Mouse (Mus musculus): ENCODE measurements around the gene Spry1.
A peak's percentile ranks its signal among the peaks of the same experiment; 100 is the strongest.

The Spry1 gene

DNA sequence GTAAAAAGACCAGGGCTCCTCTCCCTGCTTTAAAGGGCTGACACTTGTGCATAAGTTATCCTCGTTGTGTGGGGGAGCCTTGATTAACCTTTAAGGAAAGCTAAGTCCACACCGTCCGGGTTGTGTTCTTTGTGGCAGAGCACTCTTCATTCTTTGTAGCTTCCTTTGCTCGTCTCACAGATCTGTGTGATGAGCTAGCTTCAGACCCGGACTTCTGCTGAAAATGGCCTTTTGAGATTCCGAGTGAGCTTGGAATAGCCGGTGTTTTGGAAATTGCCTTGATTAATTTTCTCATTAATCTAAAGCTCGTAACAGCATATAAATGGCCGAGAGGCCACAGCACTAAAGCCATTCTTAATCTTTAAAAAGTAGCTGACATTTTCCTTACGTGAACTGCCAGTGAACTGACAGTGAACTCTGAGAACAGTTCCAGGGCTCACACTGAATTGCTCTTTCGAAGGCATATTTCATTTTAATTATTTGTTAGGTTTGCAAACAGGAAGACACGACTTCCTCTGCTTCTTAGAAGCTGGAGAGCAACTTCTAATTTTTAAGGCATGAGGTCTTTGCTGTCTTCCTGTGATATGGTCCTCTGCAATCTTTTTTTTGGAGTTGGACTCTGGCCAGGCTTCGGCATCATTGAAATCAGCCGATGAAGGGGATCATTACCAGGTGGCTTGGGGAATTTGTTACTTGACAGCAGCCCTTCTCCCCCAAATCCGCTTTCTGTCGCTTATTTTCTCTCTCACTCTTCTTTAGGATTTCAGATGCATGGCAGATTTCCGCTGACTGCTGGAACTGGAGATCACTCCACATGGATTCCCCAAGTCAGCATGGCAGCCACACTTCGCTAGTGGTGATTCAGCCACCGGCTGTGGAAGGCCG, 2.3 kb downstream of the Spry1 start:
- no peak for DNase-seq

DNA sequence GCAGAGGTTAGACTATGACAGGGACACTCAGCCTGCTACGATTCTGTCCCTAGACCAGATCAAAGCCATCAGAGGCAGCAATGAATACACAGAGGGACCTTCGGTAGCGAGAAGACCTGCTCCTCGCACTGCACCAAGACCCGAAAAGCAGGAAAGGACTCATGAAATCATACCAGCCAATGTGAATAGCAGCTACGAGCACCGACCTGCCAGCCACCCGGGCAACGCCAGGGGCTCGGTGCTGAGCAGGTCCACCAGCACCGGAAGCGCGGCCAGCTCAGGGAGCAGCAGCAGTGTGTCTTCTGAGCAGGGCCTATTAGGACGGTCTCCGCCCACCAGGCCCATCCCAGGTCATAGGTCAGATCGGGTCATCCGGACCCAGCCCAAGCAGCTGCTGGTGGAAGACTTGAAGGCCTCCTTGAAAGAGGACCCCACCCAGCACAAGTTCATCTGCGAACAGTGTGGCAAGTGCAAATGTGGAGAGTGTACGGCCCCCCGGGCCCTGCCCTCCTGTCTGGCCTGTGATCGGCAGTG, 3.0 kb downstream of the Spry1 start:
- no peak for DNase-seq

DNA sequence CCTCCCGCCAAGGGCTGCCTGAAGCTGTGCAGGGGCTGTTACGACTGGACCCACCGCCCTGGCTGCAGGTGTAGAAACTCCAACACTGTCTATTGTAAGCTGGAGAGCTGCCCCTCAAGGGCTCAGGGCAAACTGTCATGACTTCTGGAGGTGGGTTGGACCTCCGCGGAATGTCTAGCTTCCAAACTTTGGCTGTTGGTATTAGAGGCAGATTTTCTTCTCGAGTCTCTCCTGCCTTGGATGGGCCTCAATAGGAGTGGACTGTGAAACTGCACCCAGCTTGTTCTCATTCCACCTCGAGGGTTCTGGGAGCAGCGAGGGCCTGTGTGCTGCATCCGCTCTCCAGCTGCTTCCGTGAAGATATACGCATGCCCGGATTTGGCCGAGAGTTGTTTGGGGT, 3.7 kb downstream of the Spry1 start:
- no peak for DNase-seq

DNA sequence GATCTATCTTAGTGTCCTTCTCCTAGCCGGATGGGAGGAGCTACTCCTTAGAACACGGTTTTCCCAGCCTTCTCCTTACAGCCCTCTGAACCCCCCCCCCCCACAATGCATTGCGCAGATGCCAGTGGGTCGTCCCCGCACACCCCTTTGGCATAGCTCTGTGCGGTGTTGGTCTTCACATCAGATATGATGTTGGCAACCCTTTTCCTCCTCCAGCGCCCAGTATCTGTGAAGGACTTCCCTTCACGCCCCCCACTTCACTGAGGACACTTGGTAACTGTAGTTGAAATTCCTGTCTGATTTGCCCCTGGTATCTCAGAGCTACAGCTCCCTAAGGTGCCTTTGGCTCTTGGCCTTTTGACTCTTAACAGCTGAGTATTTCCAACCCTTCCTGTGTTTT, 4.2 kb downstream of the Spry1 start:
- DNase-seq, result no peak

DNA sequence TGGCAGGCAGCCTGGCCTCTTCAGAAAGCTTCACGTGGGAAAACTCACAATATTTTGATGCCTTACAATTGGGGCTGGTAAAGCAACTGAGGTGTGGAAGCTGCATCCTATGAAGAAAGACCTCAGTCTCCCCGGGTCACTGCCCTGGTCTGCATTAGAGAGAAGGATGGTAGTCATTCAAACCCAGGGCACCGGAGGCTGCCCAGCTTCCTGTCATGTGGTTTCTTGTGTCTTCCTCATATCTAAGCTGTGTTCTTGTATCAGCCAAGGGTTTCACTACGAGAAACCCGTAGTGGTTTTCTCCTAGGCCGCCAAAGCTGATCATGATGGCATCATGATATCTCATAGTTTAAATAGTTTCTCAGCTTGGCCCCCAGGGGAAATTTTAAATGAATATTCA, 5.3 kb downstream of the Spry1 start:
- DNase-seq, result no peak

DNA sequence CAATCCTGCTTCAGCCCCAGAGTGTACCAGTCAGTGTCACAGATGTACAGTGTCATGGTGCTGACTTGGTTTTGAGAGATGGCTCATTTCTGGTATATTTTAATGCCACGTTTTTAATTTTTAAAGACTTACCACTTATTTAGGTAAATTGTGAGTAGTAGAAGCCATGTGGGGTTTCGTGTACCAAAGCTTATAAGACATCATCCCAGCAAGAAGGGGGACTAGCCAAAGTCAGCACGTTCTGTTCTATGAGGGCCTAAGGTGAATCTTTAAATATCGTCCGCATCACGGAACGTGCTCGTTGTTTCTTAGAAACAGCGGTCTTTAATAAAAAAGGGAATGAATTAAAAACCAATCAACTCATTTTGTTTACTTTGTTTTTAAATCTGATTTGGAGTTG, 6.5 kb downstream of the Spry1 start:
- DNase-seq, result no peak

DNA sequence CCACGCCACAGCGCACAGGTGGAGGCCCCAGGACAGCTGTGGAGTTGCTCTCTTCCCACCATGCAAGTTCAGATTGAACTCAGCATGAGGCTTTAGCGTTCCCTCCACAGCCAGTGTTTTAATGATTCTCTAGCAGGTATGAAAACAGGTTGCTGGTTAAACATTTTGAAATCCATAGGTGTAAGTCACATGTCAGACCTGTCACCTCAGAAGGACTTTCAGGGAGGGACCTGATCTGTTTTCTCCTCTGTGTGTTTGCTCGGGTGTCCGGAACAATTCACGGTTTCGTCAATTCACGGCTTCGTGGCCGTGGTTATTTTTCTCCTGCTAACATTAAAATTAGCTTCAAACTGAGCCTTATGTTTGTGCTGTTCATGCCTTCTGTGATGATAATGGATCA, 7.5 kb downstream of the Spry1 start:
- no peak for DNase-seq

DNA sequence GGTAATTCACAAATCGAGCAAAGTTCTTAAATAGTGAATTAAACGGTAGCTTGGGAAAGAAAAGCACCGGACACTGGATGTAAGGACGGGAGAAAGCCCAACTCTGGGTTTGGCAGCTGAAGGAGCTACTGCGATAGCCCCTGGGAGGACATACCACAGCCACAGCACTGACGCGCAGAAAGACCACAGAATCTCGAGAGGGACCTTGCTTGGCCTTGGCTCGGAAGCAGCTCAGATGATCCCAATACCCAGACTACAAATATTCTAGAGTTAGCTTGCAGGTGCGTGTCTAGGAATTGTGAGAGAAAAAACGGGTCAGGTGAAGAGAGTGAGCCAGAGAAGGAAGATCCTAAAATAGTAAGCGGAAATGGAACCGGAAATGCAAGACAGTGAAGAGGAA, 8.5 kb downstream of the Spry1 start:
- DNase-seq, result no peak

DNA sequence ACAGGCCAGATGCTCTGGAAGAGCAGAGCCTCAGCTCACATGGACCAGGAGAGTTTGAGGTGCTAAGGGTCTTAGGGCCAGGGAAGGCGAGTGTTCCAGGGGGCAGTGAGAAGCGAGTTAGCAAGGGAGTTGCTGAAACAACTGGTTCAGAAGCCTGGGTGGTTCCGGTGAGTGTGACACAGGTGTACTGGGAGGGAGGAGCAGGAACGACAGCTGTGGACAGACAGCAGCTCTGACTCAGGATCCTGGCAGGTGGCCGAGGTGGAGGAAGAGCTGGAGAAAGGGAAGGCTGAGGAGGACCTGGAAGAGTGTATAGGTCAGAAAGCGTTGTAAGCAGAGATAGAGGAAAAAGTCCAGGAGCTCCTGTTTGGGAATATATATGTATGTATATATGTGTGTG, 9.5 kb downstream of the Spry1 start:
- no peak for DNase-seq

DNA sequence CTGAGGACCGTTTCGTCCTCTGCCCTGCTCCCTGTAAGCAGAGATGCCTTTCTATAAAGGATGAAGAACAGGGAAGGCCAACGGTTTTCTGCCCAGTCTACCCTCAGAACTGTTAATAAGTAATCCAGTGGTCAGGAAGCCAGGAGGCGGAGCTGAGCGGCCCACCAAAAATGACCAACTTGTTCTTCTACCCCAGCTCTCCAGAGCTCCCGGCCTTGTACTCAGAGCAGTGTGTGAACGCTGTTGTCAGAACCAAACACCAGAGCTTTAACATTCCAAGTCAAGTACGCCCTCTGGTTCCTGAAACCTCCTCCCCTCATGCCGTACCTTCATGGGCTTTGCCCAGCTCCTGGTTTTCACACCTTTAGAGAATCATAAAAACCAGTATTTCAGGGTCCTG, 12.8 kb downstream of the Spry1 start:
- no peak for DNase-seq

DNA sequence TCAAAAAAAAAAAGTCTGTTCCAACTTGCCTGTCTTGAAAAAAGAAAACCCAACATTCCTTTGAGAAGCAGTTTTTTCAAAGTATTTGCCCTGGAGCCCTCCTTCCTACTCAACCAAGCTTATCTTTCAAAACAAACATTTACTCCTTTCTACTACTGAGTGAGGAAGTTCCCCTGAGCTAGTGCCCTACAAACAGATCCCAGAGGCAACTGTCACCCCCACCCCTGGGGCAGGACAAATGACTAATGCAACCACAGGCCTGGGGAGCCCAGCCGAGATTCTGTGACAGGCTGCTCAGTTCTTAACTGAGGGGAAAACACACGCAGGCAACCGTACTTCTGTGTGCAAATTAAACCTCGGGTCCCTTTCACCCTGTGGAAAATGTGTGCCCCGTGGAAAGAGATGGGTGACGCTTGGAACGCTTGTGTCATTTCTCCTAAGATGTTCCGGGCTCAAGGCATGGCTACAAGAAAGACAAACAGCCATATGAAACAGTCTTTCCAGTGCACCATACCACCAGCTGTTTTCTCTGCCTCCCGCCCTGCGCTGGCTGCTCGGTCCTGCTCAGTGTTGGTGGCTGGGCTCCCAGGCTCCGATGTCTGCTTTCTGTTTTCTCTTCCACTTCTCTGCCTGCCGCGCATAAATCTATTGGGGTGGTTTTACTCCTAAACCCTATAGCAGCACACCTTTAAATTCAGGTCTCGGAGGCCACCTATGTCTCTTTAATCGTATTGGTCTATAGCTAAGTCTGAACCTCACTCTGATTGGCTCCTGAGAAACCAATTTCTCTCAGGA, 14.4 kb downstream of the Spry1 start:
- DNase-seq, result no peak

DNA sequence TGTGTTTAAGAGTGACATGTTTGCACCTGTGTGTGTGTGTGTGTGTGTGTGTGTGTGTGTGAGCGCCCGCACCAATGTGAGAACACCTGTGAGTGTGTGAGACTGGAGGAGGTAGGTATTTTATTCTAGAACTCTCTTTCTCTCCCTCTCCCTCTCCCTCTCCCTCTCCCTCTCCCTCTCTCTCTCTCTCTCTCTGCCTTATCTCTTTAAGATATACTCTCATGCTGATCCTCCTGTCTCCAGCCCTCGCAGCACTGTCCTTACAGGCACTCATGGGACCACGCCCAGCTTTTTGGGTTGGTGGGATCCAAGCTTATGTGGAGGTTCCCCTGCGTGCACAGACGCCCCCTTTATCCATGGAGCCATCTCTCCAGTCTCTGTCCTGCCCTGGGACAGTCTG, 15.0 kb downstream of the Spry1 start:
- no peak for DNase-seq

DNA sequence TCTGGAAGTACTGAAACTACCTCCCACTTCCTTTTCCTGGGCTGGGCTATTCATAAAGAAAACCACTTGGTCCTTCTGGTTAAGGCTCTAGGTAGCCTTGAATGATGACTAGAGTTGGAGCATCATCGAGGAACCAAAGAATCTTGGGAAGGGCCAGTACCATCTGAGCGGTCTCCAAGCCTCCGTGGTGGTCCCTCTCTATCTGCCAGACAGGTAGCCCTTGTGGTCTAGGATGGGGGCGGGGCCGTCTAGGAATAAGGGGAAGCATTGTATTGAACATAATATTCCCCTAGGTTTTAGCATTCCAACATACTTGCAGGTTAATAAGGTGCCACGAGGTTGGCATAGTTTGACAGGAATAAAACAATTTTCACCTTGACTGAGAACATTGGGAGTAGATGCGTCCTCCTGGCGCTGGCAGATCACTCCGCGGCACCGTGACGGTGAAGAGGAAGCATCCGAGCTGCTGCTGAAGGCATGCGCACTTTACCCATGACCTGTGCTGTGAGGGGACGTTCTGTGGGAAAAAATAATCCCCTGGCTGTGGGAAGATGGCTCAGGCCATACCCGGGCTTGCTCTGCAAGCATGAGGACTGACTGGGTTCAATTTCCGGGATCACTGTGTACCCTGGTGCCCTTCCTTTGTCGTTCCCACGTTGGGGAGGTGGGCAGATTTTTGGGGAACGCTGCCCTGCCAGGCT, 16.3 kb downstream of the Spry1 start:
- DNase-seq, result peak; percentile 35

DNA sequence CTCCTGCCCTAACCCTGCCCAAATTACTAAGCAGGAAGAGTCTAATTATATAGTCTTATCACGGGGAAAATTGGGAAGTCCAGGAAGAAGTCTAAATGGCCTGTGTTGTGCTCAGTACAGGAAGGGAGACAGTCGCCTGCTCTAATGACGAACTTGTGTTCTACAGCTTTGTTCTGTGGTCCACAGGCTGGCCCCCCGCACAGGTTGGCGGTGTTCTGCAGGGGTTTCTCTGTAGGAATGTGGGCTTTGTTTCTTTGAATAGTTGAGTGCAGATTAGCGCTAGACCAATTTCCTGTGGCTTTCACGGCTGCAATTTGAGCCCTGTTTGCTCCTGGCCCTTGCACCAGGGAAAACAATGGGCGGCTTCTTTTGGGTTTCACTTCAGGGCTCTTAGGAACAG, 17.3 kb downstream of the Spry1 start:
- no peak for DNase-seq

DNA sequence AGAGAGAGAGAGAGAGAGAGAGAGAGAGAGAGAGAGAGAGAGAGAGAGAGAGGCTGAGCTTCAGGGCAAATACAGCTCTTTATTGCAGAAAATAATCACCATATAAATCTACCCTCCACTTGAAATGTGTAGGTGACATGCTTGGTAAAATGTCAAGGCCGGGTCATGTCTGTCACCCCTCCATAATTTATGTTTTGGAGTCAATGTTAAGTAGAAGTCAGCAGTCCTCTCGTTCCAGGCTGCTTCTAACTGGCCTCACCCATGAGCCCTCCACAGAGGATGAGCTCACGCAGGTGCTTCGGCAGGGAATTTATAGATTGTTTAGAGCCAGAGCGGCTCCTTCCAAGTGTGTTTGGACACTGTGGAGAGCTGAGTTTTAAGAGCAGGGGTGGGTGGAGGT, 18.4 kb downstream of the Spry1 start:
- no peak for DNase-seq

DNA sequence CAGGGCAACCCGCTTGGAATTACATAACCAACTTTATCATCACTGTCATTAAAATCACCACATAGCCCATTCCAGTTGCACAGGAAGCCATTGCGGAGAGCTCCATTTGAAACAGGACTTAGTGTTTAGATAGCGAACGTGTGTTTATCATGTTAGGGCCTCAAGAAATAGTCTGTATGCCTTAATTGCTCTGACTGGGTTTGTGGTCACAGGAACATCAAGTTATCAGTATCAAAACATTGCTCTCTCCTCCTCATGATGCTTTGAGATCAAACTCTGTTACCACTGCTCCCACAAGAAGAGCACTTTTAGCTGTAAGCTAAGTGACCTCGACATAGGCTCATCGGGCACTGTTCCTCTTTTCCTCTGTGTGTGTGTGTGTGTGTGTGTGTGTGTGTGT, 19.9 kb downstream of the Spry1 start:
- DNase-seq, result no peak

DNA sequence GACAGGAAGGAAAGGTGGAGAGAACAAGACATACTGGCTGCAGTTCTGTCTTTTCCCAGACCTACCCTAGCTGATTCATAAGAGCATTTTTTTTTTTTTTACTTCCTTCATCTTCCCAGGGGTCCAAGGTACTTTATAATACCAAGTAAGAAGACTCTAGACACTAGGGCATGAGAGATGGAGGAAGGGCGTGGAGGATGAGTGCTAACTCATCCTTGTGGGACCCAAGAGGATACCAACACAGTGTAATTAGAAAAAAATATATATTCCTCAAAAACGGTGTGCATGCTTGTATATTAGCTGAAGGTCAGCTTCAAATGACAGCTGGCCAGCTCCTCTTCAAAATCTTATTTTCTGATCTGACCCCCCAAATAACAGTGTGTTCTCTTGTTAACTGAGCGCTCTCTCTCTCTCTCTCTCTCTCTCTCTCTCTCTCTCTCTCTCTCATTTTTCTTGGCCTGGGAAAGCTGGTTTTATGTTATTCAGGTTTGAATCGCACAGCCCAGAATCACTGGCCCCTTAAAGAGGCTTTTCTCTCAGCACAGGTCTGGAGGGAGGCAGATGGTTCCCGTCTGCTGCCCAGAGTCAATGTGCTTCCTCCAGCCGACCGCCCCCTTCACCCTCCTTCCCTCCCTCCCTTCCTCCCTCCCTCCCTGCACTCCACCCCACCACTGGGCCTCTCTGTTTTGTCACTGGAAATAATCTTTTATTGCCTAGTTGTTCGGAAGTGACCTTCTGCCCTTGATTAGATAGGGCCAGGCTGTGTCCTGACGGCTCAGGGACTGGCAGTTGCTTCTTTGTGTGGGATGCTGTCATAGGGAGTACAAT, 26.8 kb downstream of the Spry1 start:
- no peak for DNase-seq

DNA sequence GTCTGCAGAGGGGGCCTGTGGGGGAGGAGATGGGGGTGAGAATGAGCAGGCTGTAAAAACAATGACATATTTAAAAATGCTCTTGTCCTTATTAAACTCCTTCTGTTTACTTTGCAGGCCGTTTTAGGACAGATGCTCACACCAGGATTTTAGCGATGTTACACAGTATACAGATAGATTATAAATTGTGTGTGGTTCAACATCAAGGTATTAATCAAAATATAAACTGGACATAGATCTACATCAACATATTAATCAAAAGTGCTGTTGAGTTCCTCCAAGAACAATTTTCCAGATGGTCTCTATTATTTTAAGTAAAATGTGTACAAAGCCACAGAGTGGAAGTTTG, 27.3 kb downstream of the Spry1 start:
- no peak for DNase-seq

DNA sequence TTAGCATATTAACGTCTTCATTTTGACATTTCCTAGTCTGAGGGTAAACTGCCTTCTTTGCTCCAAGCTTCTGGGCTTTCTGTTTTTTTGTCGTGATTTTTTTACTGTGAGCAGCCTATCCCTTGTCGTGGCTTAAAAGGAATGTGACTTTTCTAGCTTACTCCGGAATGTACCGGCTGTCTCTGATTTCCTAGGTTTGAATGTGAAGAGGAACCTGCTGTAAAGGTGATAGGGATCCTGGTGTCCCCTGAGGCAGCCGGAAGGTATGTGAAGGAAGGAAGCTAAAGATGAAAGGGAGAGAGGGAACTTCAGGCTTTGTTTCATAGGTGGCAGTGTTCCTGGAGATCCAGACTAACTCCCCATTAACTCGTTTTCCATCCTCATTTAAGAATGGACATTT, 28.0 kb downstream of the Spry1 start:
- no peak for DNase-seq

DNA sequence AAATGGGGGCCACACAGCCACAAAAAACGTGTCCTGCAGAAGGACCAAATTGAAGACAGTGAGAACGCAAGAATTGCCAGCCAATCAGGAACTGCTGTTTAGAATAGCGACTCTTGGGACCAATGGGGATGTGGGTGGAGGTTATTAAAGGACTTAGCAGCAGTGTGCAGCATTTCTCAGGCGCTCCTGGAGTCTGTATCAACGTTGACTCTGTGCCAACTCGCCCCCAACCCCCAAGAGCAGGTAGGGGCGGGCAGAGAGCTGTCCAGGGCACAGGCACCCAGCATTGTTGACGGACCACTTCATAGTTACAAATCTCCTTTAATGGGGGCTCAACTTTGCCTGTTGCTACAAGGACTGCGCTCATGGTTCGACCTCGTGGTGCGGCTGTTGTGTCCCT, 28.9 kb downstream of the Spry1 start:
- DNase-seq, result no peak

DNA sequence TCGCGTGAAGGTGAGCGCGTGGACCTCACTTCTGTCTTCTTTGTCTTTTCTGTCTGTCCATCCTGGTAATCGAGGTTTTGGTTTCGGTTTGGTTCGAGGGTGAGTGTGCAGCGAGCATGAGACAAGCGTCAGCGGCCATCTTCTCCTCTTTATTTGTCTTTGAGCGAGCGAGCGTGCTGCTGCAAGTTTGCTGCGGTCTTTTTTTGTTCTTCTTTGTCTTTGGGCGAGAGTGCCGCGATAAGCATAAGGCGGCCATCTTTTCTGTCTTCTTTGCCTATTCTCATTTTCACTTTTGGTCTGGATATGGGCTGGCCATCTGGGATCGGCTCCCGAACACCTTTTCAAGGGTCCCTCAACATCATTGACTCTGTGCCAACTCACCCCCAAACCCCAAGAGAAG, 29.4 kb downstream of the Spry1 start:
- DNase-seq, result no peak

DNA sequence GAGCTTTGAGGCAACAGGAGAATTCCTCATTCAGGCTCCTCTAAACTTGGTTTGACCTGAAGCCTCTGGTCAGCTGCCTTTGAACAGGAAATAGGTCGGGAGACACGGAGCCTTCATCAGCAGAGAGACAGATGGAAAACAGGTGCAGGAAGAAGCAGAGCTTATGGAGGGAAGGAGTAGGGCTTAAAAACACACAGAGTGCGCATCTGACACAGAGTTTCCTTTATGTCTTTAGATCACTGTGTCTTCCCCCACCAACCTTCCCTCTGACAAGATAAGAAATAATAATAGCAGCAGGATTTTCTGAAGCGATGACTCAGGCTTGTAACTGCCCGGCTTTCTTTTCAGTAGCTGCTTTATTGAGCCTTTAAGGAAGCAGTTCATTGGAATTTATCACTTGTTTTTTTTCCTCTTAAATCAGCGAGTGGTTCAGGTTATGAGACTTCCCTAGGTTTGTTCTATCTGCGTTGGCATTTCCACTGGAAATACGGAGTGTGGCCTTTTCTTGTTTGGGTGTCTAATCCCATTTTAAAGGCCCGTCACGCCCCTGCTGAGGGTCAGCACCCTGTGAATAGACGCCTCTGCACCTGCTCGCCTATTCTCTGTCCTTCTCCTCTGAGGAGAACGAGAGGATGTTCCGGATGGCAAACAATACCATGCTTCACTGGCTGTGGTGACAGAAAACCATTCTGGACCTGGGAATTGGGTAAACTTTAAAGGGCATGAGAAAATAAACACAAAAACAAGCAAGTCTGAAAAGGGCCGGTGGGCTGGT, 32.7 kb downstream of the Spry1 start:
- DNase-seq, result no peak
